Mouse (Mus musculus) adrenal gland, adult (tissue): ENCODE results near the gene Tarm1.

ENCODE experiments used
- DNase-seq, 2 experiments: peaks; one replicate each; pipeline ENCODE4 v3.0.0; 2022 to 2023; ENCODE audit warnings: low spot score in 1 of 2; ENCODE audit not compliant: inconsistent age in 2 of 2

Tarm1 gene

GRCm38 (mm10) chr7:3502439-3502838 lies at the start of gene Tarm1:
TSS of gene Tarm1 (minus strand) at chr7:3502624.
- no peak for DNase-seq

GRCm38 (mm10) chr7:3505913-3506312 lies 3.5 kb upstream of the Tarm1 start:
- no peak for DNase-seq

GRCm38 (mm10) chr7:3500406-3500805 lies 2.0 kb downstream of the Tarm1 start:
- DNase-seq = no peak

- DNase-seq = no peak
These were observed 20.3 kb downstream of the Tarm1 start for GRCm38 (mm10) chr7:3481948-3482608.

- no peak for DNase-seq
These were observed 25.7 kb downstream of the Tarm1 start for GRCm38 (mm10) chr7:3476728-3477127.

GRCm38 (mm10) chr7:3474291-3475080 lies 27.9 kb downstream of the Tarm1 start:
- DNase-seq = peak in 1 of 2 experiments; percentile 35

GRCm38 (mm10) chr7:3472774-3473173 lies 29.6 kb downstream of the Tarm1 start:
- no peak for DNase-seq

GRCm38 (mm10) chr7:3468614-3469013 lies 33.8 kb downstream of the Tarm1 start:
- DNase-seq = no peak

- no peak for DNase-seq
These were observed 39.1 kb downstream of the Tarm1 start for GRCm38 (mm10) chr7:3463306-3463705.

GRCm38 (mm10) chr7:3460261-3460660 lies 42.2 kb downstream of the Tarm1 start:
- no peak for DNase-seq

GRCm38 (mm10) chr7:3457841-3458217 lies 44.6 kb downstream of the Tarm1 start:
- peak; percentile 77 to 79 for DNase-seq

- DNase-seq = peak in 1 of 2 experiments; percentile 53
These were observed 45.1 kb downstream of the Tarm1 start for GRCm38 (mm10) chr7:3457111-3457840.

GRCm38 (mm10) chr7:3453486-3454183 lies 48.8 kb downstream of the Tarm1 start:
- no peak for DNase-seq

GRCm38 (mm10) chr7:3452821-3453485 lies 49.5 kb downstream of the Tarm1 start:
- peak in 1 of 2 experiments; percentile 18 for DNase-seq

GRCm38 (mm10) chr7:3451161-3451560 lies 51.3 kb downstream of the Tarm1 start:
- peak; percentile 67 to 80 for DNase-seq

GRCm38 (mm10) chr7:3450671-3451070 lies 51.8 kb downstream of the Tarm1 start:
- DNase-seq = no peak

- DNase-seq = peak; percentile 82 to 91
These were observed 53.5 kb downstream of the Tarm1 start for GRCm38 (mm10) chr7:3448737-3449454.

GRCm38 (mm10) chr7:3447026-3447425 lies 55.4 kb downstream of the Tarm1 start:
- peak; percentile 49 to 80 for DNase-seq

GRCm38 (mm10) chr7:3446584-3446983 lies 55.8 kb downstream of the Tarm1 start:
- DNase-seq = no peak

- DNase-seq = no peak
These were observed 57.7 kb downstream of the Tarm1 start for GRCm38 (mm10) chr7:3444678-3445077.
